Mouse (Mus musculus) cerebral cortex, adult 2 months (tissue): ENCODE results near the gene Pkmyt1.

Experiments
- WGBS: fragments of 180-500 bp; shearing (Covaris S2); methylation state at CpG from one replicate; pipeline ENCODE4 v1.1.7; 2018; 5-methylcytosine and 5-hydroxymethylcytosine counted together

Gene Pkmyt1

GRCm38 (mm10) chr17:23747471-23747870, 21.3 kb downstream of the Pkmyt1 start:
- WGBS, result 87% methylated on average over 3 of the region's 3 CpGs

DNA sequence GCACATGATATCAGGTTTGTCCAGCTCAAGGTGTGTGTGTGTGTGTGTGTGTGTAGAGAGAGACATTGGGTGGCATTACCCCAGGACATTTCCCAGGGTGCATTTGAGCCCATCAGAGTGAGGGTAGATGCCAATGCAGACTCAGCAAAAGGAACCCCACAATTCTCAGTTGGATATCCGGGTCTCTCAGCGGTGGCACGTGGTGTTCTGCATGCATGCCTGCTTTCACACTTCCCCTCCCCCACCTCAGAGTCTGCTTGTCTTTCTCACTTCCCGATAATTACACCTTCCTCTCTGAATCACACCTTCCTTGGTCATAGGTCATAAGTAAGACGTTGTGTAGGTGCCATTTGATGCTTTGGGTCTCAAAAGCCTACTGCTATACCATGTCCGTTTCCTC, 21.9 kb downstream of the Pkmyt1 start:
- WGBS, result 44% methylated on average over 6 of the region's 6 CpGs

- 37% methylated on average over 10 of the region's 10 CpGs for WGBS
Measured at GRCm38 (mm10) chr17:23748631-23749391, 22.7 kb downstream of the Pkmyt1 start.

DNA sequence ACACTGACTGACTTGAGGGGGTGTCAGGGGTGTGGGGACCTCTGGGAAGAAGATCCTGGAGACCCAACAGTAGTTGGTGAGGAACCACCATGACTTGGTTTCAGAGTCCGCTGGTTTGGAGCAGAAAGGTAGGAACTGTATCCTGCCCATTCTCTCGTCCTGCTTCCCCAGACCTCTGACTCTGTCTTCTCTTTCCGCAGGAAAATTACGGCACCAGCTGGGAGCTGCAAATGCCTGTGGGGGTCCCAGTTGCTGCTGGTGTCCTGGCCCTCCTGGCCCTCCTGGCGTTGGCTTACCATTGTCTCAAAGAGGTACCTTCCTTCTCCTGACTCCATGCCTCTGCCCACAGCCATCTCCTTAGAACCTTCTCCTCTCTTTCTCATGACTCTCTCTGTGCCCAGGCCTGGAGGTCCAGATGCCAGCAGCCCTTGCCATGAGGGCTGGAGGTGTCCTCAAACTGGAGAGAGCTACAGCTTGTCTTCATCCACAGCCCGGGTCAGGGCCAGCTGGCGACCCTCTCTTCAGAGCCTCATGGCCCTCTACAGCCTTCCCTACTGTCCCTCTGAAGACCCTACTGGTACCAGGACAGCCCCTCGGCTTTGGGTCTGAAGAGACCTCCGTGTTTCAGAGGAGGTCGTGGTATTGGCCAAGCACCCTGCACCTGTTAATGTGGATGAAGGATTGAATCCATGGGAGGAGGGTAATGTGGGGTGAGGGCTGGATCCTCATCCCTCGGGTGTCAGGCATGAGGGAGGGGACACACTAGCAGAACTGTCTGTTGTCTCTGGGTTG, 23.5 kb downstream of the Pkmyt1 start:
- WGBS, result 86% methylated on average over 11 of the region's 11 CpGs

- 91% methylated on average over 13 of the region's 13 CpGs for WGBS
Measured at GRCm38 (mm10) chr17:23755689-23756088, 29.6 kb downstream of the Pkmyt1 start.

DNA sequence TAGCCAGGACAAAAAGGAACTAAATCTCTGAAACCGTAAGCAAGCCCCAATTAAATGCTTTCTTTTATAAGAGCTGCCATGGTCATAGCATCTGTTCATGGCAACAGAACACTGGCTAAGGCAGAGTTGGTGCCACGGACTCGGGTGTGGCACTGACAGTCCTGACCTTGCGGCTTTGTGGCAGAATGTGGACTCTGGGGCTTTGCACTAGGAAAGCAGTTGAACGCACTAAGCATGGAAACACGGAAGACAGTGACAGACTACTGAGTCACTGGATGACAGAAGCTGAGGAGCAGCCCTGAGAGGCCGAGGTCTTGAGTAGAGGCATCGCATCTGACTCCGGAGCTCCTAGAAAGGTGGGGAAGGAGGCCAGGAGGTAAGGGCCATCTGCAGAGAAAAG, 31.4 kb downstream of the Pkmyt1 start:
- WGBS, result 90% methylated on average over 9 of the region's 9 CpGs

DNA sequence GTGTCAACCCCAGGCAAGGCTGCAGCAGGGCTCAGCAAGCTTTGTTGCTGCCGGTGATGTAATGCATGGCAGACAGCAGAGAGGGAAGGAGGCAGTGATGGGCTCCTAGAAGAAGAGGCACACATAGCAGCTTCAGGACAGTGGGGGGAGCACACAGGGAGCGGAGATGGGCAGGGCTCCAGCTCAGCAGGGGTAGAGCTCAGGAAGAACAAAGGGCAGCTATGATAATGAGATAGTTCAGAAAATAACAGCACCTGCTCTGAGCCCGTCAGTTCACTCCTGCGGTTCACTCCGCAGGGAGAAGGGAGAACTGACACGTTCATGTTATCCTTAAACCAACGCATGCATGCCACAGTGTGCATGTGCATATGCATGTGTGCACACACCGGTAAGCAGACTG, 32.7 kb downstream of the Pkmyt1 start:
- 64% methylated on average over 8 of the region's 8 CpGs for WGBS

DNA sequence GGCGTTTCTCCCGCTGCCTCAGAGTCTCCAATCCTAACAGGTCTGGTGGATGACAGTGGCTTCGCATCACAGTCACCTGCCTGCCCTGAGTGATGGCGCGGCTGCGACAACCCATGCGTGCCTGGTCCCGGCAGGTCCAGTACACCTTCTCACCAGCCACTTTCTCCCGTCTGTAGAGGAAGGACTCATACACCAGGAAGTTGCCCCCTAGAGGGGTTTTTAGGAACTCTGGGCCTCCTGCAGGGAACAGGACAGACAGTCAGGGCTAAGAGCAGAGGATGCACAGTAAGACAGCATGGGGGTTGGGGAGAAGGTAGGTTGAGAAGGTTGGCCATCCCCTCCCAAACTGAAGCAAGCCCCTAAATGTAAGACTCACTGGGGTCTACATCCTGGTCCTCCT, 34.1 kb downstream of the Pkmyt1 start:
- 90% methylated on average over 9 of the region's 9 CpGs for WGBS

DNA sequence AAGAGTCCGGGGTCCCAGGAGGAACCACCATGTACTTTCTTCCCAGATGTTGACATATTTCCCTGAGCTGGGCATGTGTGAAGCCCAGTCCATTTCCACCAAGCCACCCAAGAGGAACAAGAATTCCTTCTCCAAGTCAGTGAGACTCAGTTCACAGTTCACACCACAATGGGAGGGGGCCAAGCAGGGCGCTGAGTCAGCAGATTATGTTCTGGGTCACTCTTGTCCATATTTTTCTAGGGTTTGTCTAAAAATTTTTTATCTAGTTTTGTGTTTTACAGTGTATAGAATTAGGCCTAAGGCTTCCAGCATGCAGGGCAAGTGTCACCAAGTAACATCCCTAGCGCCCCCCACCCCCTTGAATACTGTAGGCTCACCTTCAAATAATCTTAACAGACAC, 35.0 kb downstream of the Pkmyt1 start:
- WGBS, result 98% methylated on average over 3 of the region's 3 CpGs

- WGBS, result 74% methylated on average over 11 of the region's 11 CpGs
Measured at GRCm38 (mm10) chr17:23762976-23763375, 36.8 kb downstream of the Pkmyt1 start.

DNA sequence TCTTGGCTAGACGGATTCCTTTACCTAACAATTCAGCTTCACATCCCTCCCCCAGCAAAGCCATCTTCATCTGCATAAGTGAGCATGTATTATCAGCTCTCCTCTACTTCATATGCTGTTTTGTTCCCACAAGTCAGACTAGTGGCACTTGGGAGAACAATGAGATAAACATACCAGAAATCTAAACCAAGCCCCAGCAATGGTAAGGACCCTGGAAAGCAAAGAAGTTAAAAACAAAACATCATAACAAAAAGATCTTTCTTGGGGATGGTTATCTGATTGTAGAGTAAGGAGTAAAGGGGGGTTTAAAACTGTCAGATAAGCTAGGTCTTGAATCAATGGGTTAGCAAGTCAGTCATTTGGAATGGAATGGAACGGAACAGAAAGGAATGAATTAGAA, 44.4 kb downstream of the Pkmyt1 start:
- 21% methylated on average over 2 of the region's 2 CpGs for WGBS

- WGBS, result 1% methylated on average over 19 of the region's 19 CpGs
Measured at GRCm38 (mm10) chr17:23770896-23771283, 44.8 kb downstream of the Pkmyt1 start.

- WGBS, result 3% methylated on average over 58 of the region's 58 CpGs
Measured at GRCm38 (mm10) chr17:23771284-23772218, 45.4 kb downstream of the Pkmyt1 start, which contains the start of gene Flywch1. Gene Flywch1, minus strand, starts transcription at chr17:23771602.

- WGBS, result 43% methylated on average over 2 of the region's 2 CpGs
Measured at GRCm38 (mm10) chr17:23772219-23772556, 46.1 kb downstream of the Pkmyt1 start.

GRCm38 (mm10) chr17:23773676-23774075, 47.5 kb downstream of the Pkmyt1 start:
- 74% methylated on average over 6 of the region's 6 CpGs for WGBS

DNA sequence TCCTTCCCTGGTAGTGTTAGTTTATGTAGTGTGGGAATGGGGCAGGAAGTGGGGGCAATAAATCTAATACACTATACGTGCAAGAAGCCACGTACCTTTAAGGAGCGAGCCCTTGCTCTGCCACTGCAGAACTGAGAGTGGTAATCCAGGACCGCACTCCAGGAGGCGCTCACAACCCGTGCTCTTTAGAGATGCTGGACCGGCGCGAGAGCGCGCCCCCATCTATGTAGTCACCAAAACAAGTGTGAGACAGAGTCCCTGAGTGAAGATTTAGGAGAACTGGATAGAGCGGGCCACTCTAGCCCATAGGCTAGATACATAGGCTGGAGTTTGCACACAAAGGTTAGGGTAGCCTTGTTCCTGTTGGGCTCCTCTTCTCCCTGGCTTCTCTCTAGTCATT, 48.0 kb downstream of the Pkmyt1 start:
- WGBS, result 5% methylated on average over 12 of the region's 12 CpGs

DNA sequence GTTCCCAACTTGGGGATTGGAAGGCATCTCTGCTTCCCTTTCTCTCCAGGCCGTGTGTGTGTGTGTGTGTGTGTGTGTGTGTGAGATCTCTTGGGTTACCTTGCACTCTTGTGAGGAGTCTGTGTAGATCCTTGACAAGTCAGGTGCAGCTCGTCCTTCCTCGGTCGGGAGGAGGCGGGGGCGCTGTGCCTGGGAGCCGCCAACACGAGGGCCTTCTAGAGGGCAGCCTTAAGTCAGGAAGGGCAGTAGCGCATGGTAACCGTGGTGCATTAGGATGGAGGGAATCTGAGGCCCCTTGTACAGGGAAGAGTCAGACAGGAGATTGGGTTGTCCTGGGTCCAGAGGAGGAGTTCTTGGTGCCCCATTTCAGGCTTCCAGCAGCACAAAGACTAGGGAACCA, 50.1 kb downstream of the Pkmyt1 start:
- 84% methylated on average over 10 of the region's 10 CpGs for WGBS

- WGBS, result 82% methylated on average over 2 of the region's 2 CpGs
Measured at GRCm38 (mm10) chr17:23777141-23777540, 51.0 kb downstream of the Pkmyt1 start.

GRCm38 (mm10) chr17:23778447-23778846, 52.3 kb downstream of the Pkmyt1 start:
- 58% methylated on average over 2 of the region's 2 CpGs for WGBS

GRCm38 (mm10) chr17:23785561-23786471, 59.7 kb downstream of the Pkmyt1 start, which contains the start of gene Flywch2:
Gene Flywch2, minus strand, starts transcription at chr17:23786081.
- 3% methylated on average over 43 of the region's 43 CpGs for WGBS
